Mouse (Mus musculus) layer of hippocampus, postnatal 25 days (tissue): Measurements from ENCODE around the gene Slc4a10. TPM values are rescaled to one million over a fixed set of nuclear protein-coding genes. Genes with fewer than 3 reads are reported as not detected.

Experiments
- DNase-seq, 2 experiments: peaks; one replicate each; pipeline ENCODE4 v3.0.0; 2022; ENCODE audit warnings: mixed read lengths in 2 of 2, low spot score in 1 of 2; ENCODE audit errors: extremely low spot score in 1 of 2
- total RNA-seq, 2 experiments: library from RNA; stranded (reverse); gene quantifications; 2 replicates each; pipeline ENCODE4 v1.2.3; 2021

Slc4a10 gene
- total RNA-seq, 2 experiments from 2014 or later, result 204 TPM

GRCm38 (mm10) chr2:62341734-62342128 is 295.5 kb downstream of the Slc4a10 start:
- no peak for DNase-seq

- DNase-seq, result no peak
Observed at GRCm38 (mm10) chr2:62344367-62344766, 298.1 kb downstream of the Slc4a10 start.

DNA sequence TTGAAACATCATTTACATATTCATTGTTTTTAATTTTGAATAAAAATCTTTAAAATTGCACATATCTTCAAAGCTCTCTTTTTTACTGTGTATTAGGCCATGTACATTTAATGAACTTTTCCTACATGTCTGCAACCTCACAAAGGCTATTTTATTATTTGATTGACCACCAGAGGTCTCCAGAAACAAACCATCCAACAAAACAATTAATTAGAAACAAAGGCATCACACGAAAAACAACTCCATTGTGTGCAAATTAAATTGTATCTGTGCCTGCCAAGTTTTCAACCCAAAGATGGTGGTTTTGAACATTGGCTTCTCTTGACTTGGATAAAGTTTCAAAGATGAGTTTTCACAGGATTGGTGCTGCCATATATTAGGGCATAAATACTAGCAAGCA is 300.5 kb downstream of the Slc4a10 start:
- no peak for DNase-seq

DNA sequence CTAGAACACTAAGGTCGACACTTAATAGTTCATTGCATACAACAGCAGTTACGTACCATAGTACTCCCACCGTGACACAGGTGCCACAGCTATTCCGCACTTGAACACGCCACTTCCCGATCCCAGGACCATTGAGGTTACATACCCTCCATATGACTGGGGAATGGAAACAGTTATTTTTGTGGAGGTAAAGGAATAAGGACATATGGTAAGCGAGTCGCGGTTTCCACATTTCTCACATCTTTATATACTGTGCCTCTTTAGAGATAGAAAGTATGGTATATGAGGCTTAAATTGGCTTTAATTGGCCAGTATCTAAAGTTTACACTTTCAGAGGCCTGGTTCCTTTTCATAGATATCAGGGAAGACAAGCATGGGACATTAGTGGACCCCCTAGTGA is 301.5 kb downstream of the Slc4a10 start:
- no peak for DNase-seq

- no peak for DNase-seq
Observed at GRCm38 (mm10) chr2:62352035-62352434, 305.8 kb downstream of the Slc4a10 start.

GRCm38 (mm10) chr2:62355766-62356165 is 309.5 kb downstream of the Slc4a10 start:
- no peak for DNase-seq

GRCm38 (mm10) chr2:62356606-62357005 is 310.3 kb downstream of the Slc4a10 start:
- no peak for DNase-seq

GRCm38 (mm10) chr2:62357259-62357658 is 311.0 kb downstream of the Slc4a10 start:
- no peak for DNase-seq

DNA sequence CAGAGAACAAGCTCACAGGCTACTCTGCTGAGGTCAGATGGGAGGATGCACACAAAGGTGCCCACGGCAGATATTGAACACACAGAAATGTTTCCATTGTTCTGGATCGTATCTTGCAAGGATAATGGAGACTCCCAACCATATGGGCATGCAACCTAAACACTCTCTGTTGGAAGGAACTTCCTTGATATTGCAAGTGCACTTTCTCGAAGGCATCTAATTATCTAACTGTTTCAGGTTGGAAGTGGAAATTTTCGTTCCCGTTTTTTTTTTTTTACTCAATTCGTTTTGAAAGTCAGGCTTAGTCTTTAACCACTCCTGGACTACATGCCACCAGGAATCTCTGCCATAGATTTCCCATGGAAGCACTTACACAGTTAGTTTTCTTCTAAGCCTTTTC is 314.6 kb downstream of the Slc4a10 start:
- no peak for DNase-seq

DNA sequence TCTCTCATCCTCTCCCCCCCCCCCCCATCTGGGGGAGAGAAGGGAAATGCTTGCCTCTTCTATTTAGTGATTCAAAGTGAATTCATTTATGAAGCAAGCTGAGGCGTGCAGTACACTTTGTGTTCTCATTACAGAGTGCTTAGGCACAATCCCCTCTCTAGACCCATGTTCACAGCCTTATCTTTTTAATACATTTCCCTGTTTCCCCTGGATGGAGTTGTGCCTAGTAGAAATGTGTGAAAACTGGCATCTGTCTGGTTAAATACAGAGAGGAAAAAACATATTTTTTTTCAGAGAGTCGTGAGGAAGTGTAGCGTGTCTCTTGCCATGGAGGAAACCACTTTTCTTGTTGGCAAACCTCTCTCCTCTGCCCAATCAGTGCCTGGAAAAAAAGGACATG is 315.3 kb downstream of the Slc4a10 start:
- DNase-seq, result no peak

- no peak for DNase-seq
Observed at GRCm38 (mm10) chr2:62362211-62362610, 315.9 kb downstream of the Slc4a10 start.

GRCm38 (mm10) chr2:62363606-62364005 is 317.3 kb downstream of the Slc4a10 start:
- no peak for DNase-seq

GRCm38 (mm10) chr2:62368349-62369053 is 322.2 kb downstream of the Slc4a10 start:
- no peak for DNase-seq

DNA sequence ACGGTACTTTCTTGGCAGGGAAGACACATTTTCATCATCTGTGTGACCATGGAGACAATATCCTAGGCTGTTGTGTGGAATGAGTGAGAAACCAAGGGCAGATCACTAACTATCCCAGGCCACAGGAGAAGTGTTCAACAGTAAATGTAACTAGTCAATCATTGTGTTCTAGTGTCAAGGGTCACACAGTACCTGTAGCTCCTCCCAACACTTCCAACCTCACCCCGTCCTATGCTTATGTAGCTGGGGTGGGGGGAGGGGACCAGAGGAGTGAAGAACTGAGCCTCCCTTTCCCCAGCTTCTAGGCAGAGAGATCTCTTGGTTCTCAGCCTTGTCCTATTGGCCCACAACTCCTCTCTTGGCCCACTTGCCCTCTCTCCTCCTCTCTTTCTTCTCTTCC is 323.8 kb downstream of the Slc4a10 start:
- DNase-seq, result no peak

GRCm38 (mm10) chr2:62373692-62374091 is 327.4 kb downstream of the Slc4a10 start:
- DNase-seq, result no peak

Other genes starting within 250 kb of the Slc4a10 start
- gene Tbr1, start 243.5 kb upstream of the Slc4a10 start, total RNA-seq, result 10 to 100 TPM; 37.0 to 41.4 TPM